Mouse (Mus musculus) heart, embryonic 11.5 days (tissue): ENCODE data around the gene Ttf1. TPM values are rescaled to one million over a fixed set of nuclear protein-coding genes. Genes with fewer than 3 reads are reported as not detected.
"Not testable (repeated sequence)": the region's sequence is repeated elsewhere in the genome, so short reads cannot be mapped to it uniquely, and the experiment has no call there.

Experiments
- ATAC-seq: fragments of 200-750 bp; cut with Nextera tagmentation; replicated peaks from 2 replicates; pipeline ENCODE4 v1.8.0; 2017; ENCODE audit warnings: moderate library complexity; ENCODE audit not compliant: insufficient number of reproducible peaks, low FRiP score, low TSS enrichment
- H3K27ac ChIP-seq: fragments of 300-500 bp; sonication (generic); 2 replicates; pipeline ENCODE4 v1.5.1; 2014; ENCODE audit warnings: mild to moderate bottlenecking, low read depth, low read length
- H3K27me3 ChIP-seq: fragments of 300-500 bp; sonication (generic); 2 replicates; pipeline ENCODE4 v1.6.1; 2014; ENCODE audit warnings: mild to moderate bottlenecking, low read length, mixed read lengths; ENCODE audit not compliant: control insufficient read depth, insufficient read depth
- H3K36me3 ChIP-seq: fragments of 300-500 bp; sonication (generic); 2 replicates; pipeline ENCODE4 v1.6.1; 2014; ENCODE audit warnings: mild to moderate bottlenecking, low read length, moderate library complexity, mixed read lengths; ENCODE audit not compliant: control insufficient read depth, insufficient read depth
- H3K4me1 ChIP-seq: fragments of 300-500 bp; sonication (generic); 2 replicates; pipeline ENCODE4 v1.6.1; 2014; ENCODE audit warnings: low read length; ENCODE audit not compliant: control insufficient read depth, insufficient read depth
- H3K4me2 ChIP-seq: fragments of 300-500 bp; sonication (generic); 2 replicates; pipeline ENCODE4 v1.6.1; 2014; ENCODE audit warnings: mild to moderate bottlenecking, moderate library complexity
- H3K4me3 ChIP-seq: fragments of 300-500 bp; sonication (generic); 2 replicates; pipeline ENCODE4 v1.5.1; 2014; ENCODE audit warnings: low read depth, low read length
- H3K9ac ChIP-seq: fragments of 300-500 bp; sonication (generic); 2 replicates; pipeline ENCODE4 v1.6.1; 2014; ENCODE audit warnings: mild to moderate bottlenecking, low read depth, low read length, moderate library complexity
- H3K9me3 ChIP-seq: fragments of 300-500 bp; sonication (generic); replicated peaks from 2 replicates; pipeline ENCODE4 v1.6.1; 2016; ENCODE audit warnings: low read length; ENCODE audit not compliant: control insufficient read depth
- WGBS: fragments of 180-500 bp; shearing (Covaris S2); extraction: QIAGEN DNeasy Blood & Tissue Kit; methylation state at CpG from one replicate; pipeline ENCODE4 v1.1.7; 2014; ENCODE audit not compliant: insufficient replicate concordance; 5-methylcytosine and 5-hydroxymethylcytosine counted together
- polyA plus RNA-seq: library from polyadenylated mRNA; unstranded; fragments of >200 nt; fragmentation: Nextera tagmentation; extraction: Ambion mirVana; gene quantifications from 2 replicates; pipeline ENCODE4 v1.2.1, GENCODE M21; 2014

Ttf1 gene
- polyA plus RNA-seq, 1 experiment from 2014 or later: 6.1 TPM

- Histone ChIP-seq H3K36me3 (no peaks in the 10 kb centered on the region), H3K9me3 (no peaks in the 10 kb centered on the region), H3K4me2 (no peak overlapping the region), H3K4me3 (no peak overlapping the region), H3K4me1 (no peaks in the 10 kb centered on the region), H3K27me3 (no peaks in the 10 kb centered on the region), H3K9ac (no peak overlapping the region), H3K27ac (no peak overlapping the region)
- WGBS: 82% methylated on average over 8 of the region's 8 CpGs
- no peak for ATAC-seq
Observed at GRCm38 (mm10) chr2:29098786-29099185, 38.7 kb downstream of the Ttf1 start.

- Histone ChIP-seq H3K36me3 (no peaks in the 10 kb centered on the region), H3K4me1 (no peaks in the 10 kb centered on the region), H3K27me3 (no peaks in the 10 kb centered on the region), H3K9ac (no peak overlapping the region), H3K27ac (no peak overlapping the region), H3K4me3 (no peak overlapping the region), H3K9me3 (no peaks in the 10 kb centered on the region), H3K4me2 (no peak overlapping the region)
- ATAC-seq: no peak
- 84% methylated on average over 14 of the region's 14 CpGs for WGBS
Observed at GRCm38 (mm10) chr2:29099646-29100045, 39.6 kb downstream of the Ttf1 start.

GRCm38 (mm10) chr2:29100822-29101534, 40.9 kb downstream of the Ttf1 start:
- H3K4me1 ChIP-seq: no peaks in the 10 kb centered on the region
- no peak overlapping the region for H3K27ac ChIP-seq
- no peaks in the 10 kb centered on the region for H3K36me3 ChIP-seq
- peak overlapping the region; percentile 27 for H3K4me2 ChIP-seq
- H3K9me3 ChIP-seq: no peaks in the 10 kb centered on the region
- no peak overlapping the region for H3K9ac ChIP-seq
- WGBS: 66% methylated on average over 7 of the region's 7 CpGs
- H3K4me3 ChIP-seq: no peak overlapping the region
- no peaks in the 10 kb centered on the region for H3K27me3 ChIP-seq
- ATAC-seq: no peak

- H3K36me3 ChIP-seq, H3K4me2 ChIP-seq, H3K9me3 ChIP-seq, H3K4me3 ChIP-seq, H3K4me1 ChIP-seq, ATAC-seq, H3K27me3 ChIP-seq, H3K27ac ChIP-seq, H3K9ac ChIP-seq: not testable (repeated sequence)
- WGBS: 72% methylated on average over 9 of the region's 10 CpGs
Observed at GRCm38 (mm10) chr2:29102416-29103377, 42.6 kb downstream of the Ttf1 start.

- no peak for ATAC-seq
Observed at GRCm38 (mm10) chr2:29120969-29121368, 60.9 kb downstream of the Ttf1 start.

GRCm38 (mm10) chr2:29122446-29122845, 62.4 kb downstream of the Ttf1 start:
- no peak overlapping the region for H3K4me3 ChIP-seq
- no peaks in the 10 kb centered on the region for H3K36me3 ChIP-seq
- 53% methylated on average over 3 of the region's 3 CpGs for whole genome bisulfite sequencing
- peaks cover 7% of the 10 kb centered on the region for H3K4me1 ChIP-seq
- H3K4me2 ChIP-seq: no peak overlapping the region
- H3K9ac ChIP-seq: no peak overlapping the region
- no peak for ATAC-seq
- H3K9me3 ChIP-seq: no peaks in the 10 kb centered on the region
- peak overlapping the region; percentile 50 for H3K27ac ChIP-seq
- H3K27me3 ChIP-seq: no peaks in the 10 kb centered on the region

More at GRCm38 (mm10) chr2:29120969-29121368, 60.9 kb downstream of the Ttf1 start:
- Histone ChIP-seq H3K4me2 (no peak overlapping the region), H3K27ac (no peak overlapping the region), H3K4me1 (peaks cover under 1% of the 10 kb centered on the region), H3K36me3 (no peaks in the 10 kb centered on the region), H3K9me3 (no peaks in the 10 kb centered on the region), H3K9ac (no peak overlapping the region), H3K4me3 (no peak overlapping the region), H3K27me3 (no peaks in the 10 kb centered on the region)

GRCm38 (mm10) chr2:29123907-29124569, 64.0 kb downstream of the Ttf1 start, which contains the start of gene Setx:
Setx (plus strand) TSS chr2:29124181.
- WGBS: 66% methylated on average over 14 of the region's 14 CpGs
- Histone ChIP-seq H3K27me3 (no peaks in the 10 kb centered on the region), H3K4me2 (peak within 1 kb of the TSS; percentile 76), H3K9me3 (no peaks in the 10 kb centered on the region), H3K4me1 (peaks cover 7% of the 10 kb centered on the region), H3K4me3 (peak within 1 kb of the TSS; percentile 77), H3K36me3 (no peaks in the 10 kb centered on the region), H3K9ac (peak within 1 kb of the TSS; percentile 75), H3K27ac (peak within 1 kb of the TSS; percentile 87)
- no peak for ATAC-seq

GRCm38 (mm10) chr2:29124571-29124935, 64.5 kb downstream of the Ttf1 start:
- Histone ChIP-seq H3K4me2 (peak overlapping the region; percentile 76), H3K36me3 (peaks cover 2% of the 10 kb centered on the region; the same call in 1 of the 2 replicates), H3K27ac (peak overlapping the region; percentile 75), H3K27me3 (no peaks in the 10 kb centered on the region), H3K4me3 (peak overlapping the region; percentile 77), H3K4me1 (peaks cover 7% of the 10 kb centered on the region), H3K9ac (peak overlapping the region; percentile 73), H3K9me3 (no peaks in the 10 kb centered on the region)
- no peak for ATAC-seq
- 1% methylated on average over 24 of the region's 24 CpGs for WGBS
